Mouse (Mus musculus) ES-Bruce4 (cell line): ENCODE data around the gene Casp6. TPM values are rescaled to one million over a fixed set of nuclear protein-coding genes. Genes with fewer than 3 reads are reported as not detected.

Experiments
- H3K27ac ChIP-seq: 2 replicates; pipeline ENCODE4 v1.5.1; 2012; ENCODE audit warnings: low read length, inconsistent platforms; ENCODE audit not compliant: insufficient read depth
- H3K27me3 ChIP-seq: 2 replicates; pipeline ENCODE4 v1.6.1; 2012; ENCODE audit warnings: mild to moderate bottlenecking, low read length, inconsistent platforms; ENCODE audit not compliant: control insufficient read depth, poor library complexity, insufficient read depth, severe bottlenecking
- H3K36me3 ChIP-seq: 2 replicates; pipeline ENCODE4 v1.6.1; 2012; ENCODE audit warnings: inconsistent platforms, mild to moderate bottlenecking, low read length, moderate library complexity; ENCODE audit not compliant: control insufficient read depth, poor library complexity, insufficient read depth, severe bottlenecking
- H3K4me1 ChIP-seq: one replicate; pipeline ENCODE4 v1.8.1; 2011; ENCODE audit warnings: low read length; ENCODE audit not compliant: control insufficient read depth, insufficient read depth
- H3K4me3 ChIP-seq: 2 replicates; pipeline ENCODE4 v1.5.1; 2011; ENCODE audit warnings: low read depth, mild to moderate bottlenecking, low read length
- H3K9ac ChIP-seq: 2 replicates; pipeline ENCODE4 v1.6.1; 2012; ENCODE audit warnings: low read depth, mild to moderate bottlenecking, inconsistent platforms; ENCODE audit not compliant: poor library complexity, severe bottlenecking
- H3K9me3 ChIP-seq: replicated peaks from 2 replicates; pipeline ENCODE4 v1.6.1; 2012; ENCODE audit warnings: mild to moderate bottlenecking, low read length, inconsistent platforms; ENCODE audit not compliant: control insufficient read depth, poor library complexity, insufficient read depth, severe bottlenecking
- CTCF ChIP-seq: IDR thresholded peaks from one replicate; pipeline ENCODE4 v1.8.1; 2011; ENCODE audit warnings: low read depth, low read length
- EP300 ChIP-seq: IDR thresholded peaks from 2 replicates; pipeline ENCODE4 v1.6.1; 2011; ENCODE audit warnings: low read depth, low read length; ENCODE audit not compliant: insufficient read depth
- POLR2A ChIP-seq: IDR thresholded peaks from one replicate; pipeline ENCODE4 v1.8.1; 2011; ENCODE audit warnings: low read length; ENCODE audit not compliant: insufficient read depth
- polyA plus RNA-seq: library from polyadenylated mRNA; stranded (reverse); fragments of >200 nt; gene quantifications from 2 replicates; pipeline ENCODE4 v1.2.4, GENCODE M21; 2011; ENCODE audit warnings: low read depth; ENCODE audit not compliant: missing spikeins, insufficient read depth, insufficient read length

The Casp6 gene
- polyA plus RNA-seq, 1 experiment, result 19.1 TPM

- Histone ChIP-seq H3K4me3 (no peak overlapping the region), H3K9me3 (no peaks in the 10 kb centered on the region), H3K9ac (no peak overlapping the region), H3K27me3 (no peaks in the 10 kb centered on the region), H3K36me3 (no peaks in the 10 kb centered on the region; the same call in 1 of the 2 replicates), H3K27ac (no peak overlapping the region), H3K4me1 (no peaks in the 10 kb centered on the region)
- TF ChIP-seq POLR2A (no peak), CTCF (no peak), EP300 (no peak)
Measured at GRCm38 (mm10) chr3:129893143-129893542, 8.1 kb upstream of the Casp6 start.

- no peaks in the 10 kb centered on the region for H3K27me3 ChIP-seq
- no peak for TF ChIP-seq POLR2A
- TF ChIP-seq CTCF, result no peak
- no peak for TF ChIP-seq EP300
- no peak overlapping the region for H3K4me3 ChIP-seq
- H3K27ac ChIP-seq, result no peak overlapping the region
- no peak overlapping the region for H3K9ac ChIP-seq
- peaks cover 2% of the 10 kb centered on the region for H3K4me1 ChIP-seq
- no peaks in the 10 kb centered on the region for H3K9me3 ChIP-seq
- no peaks in the 10 kb centered on the region for H3K36me3 ChIP-seq
Measured at GRCm38 (mm10) chr3:129896591-129896990, 4.6 kb upstream of the Casp6 start.

GRCm38 (mm10) chr3:129898886-129899285 lies 2.3 kb upstream of the Casp6 start:
- TF ChIP-seq POLR2A, result no peak
- TF ChIP-seq CTCF, result no peak
- TF ChIP-seq EP300, result no peak
- Histone ChIP-seq H3K27me3 (no peaks in the 10 kb centered on the region), H3K9me3 (no peaks in the 10 kb centered on the region), H3K36me3 (no peaks in the 10 kb centered on the region), H3K27ac (no peak overlapping the region), H3K9ac (no peak overlapping the region), H3K4me1 (peaks cover 2% of the 10 kb centered on the region), H3K4me3 (no peak overlapping the region)

- peaks cover 1% of the 10 kb centered on the region for H3K4me1 ChIP-seq
Measured at GRCm38 (mm10) chr3:129903369-129903768, 2.1 kb downstream of the Casp6 start.

DNA sequence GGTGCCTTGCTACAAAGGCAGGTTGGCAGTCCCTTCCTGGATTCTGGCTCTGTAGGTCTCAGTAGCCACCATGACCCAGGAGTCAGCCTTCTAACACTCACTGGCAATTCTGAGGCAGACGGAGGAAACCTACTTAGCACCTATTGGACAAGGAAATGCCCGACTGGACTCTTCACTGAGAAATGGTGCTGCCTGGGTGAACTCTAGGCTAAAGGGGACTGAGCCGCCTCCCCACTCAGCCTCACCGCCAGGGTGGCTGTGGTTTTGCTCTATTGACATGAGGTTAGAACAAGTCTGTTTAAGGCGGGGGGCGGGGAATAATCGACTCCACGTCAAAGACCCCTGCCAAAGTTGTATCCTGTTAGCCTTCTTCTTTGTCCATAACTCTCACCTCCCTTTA lies 2.6 kb downstream of the Casp6 start:
- Histone ChIP-seq H3K9me3 (no peaks in the 10 kb centered on the region), H3K4me3 (no peak overlapping the region), H3K9ac (no peak overlapping the region), H3K4me1 (no peaks in the 10 kb centered on the region), H3K27ac (no peak overlapping the region), H3K36me3 (no peaks in the 10 kb centered on the region), H3K27me3 (no peaks in the 10 kb centered on the region)
- TF ChIP-seq EP300 (no peak), POLR2A (no peak), CTCF (no peak)

More at GRCm38 (mm10) chr3:129903369-129903768, 2.1 kb downstream of the Casp6 start:
- Histone ChIP-seq H3K27me3 (no peaks in the 10 kb centered on the region), H3K9ac (no peak overlapping the region), H3K4me3 (no peak overlapping the region), H3K27ac (no peak overlapping the region), H3K36me3 (no peaks in the 10 kb centered on the region), H3K9me3 (no peaks in the 10 kb centered on the region)
- TF ChIP-seq CTCF, result no peak
- TF ChIP-seq EP300, result no peak
- TF ChIP-seq POLR2A, result no peak

- Histone ChIP-seq H3K36me3 (no peaks in the 10 kb centered on the region), H3K9ac (no peak overlapping the region), H3K27ac (no peak overlapping the region), H3K27me3 (no peaks in the 10 kb centered on the region), H3K4me1 (no peaks in the 10 kb centered on the region), H3K4me3 (no peak overlapping the region), H3K9me3 (no peaks in the 10 kb centered on the region)
- TF ChIP-seq EP300 (no peak), POLR2A (no peak)
Measured at GRCm38 (mm10) chr3:129904381-129905132, 3.3 kb downstream of the Casp6 start.
